Mouse (Mus musculus): ENCODE results near the gene Vmn2r104. TPM values are rescaled to one million over a fixed set of nuclear protein-coding genes. Genes with fewer than 3 reads are reported as not detected.

Gene Vmn2r104
- not detected for total RNA-seq (2021)
- long read RNA-seq, experiment 1 = 0 reads
- long read RNA-seq, experiment 2 = 0 reads

- no peak for DNase-seq (ENCODE audit: low spot score in 2 of 2)
These were observed at the start of gene Vmn2r104 for GRCm38 (mm10) chr17:20048236-20048635. Gene Vmn2r104, minus strand, starts transcription at chr17:20048336.

DNA sequence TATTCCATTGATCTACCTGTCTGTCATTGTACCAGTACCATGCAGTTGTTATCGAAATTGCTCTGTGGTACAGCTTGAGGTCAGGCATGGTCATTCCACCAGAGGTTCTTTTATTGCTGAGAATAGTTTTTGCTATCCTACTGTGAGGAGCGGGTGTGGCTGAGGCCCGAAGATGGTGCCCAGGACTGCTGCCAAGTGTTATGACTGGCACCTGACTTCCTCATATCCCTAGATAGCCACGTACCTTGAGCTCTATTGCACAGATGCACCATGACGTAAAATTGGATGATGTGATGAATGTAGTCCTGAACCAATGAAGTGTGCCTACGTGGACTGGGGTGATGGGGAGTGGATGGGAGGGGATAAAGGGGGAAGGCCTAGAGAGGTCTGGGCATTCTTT, 26.0 kb upstream of the Vmn2r104 start:
- no peak for DNase-seq (ENCODE audit: low spot score in 2 of 2)

DNA sequence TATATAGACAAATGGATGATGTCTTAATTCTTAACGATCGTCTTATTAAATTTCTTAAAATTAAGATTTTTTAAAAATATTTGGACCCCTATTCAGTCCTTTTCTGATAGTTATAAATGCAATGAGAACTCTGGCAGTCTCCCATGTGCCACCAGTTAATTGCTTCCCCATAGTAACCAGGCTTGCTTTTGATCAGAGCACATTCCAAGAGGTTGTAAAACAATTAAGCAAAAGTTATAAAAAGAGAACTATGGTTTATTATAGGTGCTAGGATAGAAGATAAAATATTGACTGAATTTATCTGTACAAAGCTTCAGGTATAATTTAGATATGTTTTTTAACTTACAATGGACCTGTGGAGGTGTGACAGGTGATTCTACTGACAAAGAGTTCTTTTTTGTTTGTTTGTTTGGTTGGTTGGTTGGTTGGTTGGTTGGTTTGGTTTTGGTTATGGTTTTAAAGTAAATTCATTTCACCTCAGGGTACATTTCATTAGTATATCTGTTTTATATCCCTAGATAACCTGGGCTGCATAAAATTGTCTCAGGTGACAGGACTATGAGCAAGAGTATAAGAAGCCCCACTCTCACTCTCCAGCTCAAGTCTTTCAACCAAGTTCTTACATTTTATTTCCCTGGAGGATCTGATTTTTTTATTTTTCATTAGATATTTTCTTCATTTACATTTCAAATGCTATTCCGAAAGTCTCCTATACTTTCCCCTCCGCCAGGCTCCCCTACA, 23.7 kb upstream of the Vmn2r104 start:
- DNase-seq (ENCODE audit: low spot score in 2 of 2) = no peak

Other genes starting within 250 kb of the Vmn2r104 start
- not detected for gene Fpr-rs7, start 65.9 kb upstream of the Vmn2r104 start, total RNA-seq (2021)
- gene Fpr-rs6, start 134.8 kb upstream of the Vmn2r104 start, total RNA-seq (2021) = not detected
- gene Vmn2r105, start 186.7 kb upstream of the Vmn2r104 start, total RNA-seq (2021) = not detected
- gene Vmn2r106, start 237.2 kb upstream of the Vmn2r104 start, total RNA-seq (2021) = not detected